Mouse (Mus musculus): ENCODE results near the gene Wfdc13.
"Not testable (repeated sequence)": the region's sequence is repeated elsewhere in the genome, so short reads cannot be mapped to it uniquely, and the experiment has no call there.

Gene Wfdc13

DNA sequence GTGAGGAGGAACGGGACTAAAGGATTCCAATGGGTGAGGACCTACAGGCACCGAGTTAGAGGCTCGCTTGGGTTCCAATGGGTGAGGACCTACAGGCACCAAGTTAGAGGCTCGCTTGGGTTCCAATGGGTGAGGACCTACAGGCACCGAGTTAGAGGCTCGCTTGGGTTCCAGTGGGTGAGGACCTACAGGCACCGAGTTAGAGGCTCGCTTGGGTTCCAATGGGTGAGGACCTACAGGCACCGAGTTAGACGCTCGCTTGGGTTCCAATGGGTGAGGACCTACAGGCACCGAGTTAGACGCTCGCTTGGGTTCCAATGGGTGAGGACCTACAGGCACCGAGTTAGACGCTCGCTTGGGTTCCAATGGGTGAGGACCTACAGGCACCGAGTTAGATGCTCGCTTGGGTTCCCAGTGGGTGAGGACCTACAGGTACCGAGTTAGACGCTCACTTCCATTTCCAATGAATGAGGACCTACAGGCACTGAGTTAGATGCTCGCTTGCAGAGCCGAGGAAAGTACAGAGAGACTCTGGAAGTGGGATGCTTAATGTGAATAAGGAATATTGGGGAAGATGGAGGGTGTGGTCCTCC, 31.4 kb downstream of the Wfdc13 start:
- DNase-seq = not testable (repeated sequence)

DNA sequence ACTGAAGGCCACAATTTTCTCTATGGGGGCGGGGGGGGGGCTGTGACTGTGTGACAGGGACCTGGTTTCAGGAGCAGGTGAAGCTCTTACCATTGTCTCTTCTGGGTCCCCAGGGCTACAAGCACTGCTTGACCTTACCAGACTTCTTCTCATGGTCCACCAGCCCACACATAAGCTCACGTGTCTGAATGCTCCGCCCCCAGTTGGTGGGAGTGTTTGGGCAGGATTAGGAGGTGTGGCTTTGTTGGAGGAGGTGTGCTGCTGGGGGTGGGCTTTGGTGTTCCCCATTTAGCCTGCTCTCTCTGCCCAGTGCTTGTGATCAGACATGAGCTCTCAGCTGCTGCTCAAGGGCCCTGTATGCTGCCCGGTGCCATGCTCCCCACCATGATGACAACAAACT, 38.4 kb downstream of the Wfdc13 start:
- no peak for DNase-seq

DNA sequence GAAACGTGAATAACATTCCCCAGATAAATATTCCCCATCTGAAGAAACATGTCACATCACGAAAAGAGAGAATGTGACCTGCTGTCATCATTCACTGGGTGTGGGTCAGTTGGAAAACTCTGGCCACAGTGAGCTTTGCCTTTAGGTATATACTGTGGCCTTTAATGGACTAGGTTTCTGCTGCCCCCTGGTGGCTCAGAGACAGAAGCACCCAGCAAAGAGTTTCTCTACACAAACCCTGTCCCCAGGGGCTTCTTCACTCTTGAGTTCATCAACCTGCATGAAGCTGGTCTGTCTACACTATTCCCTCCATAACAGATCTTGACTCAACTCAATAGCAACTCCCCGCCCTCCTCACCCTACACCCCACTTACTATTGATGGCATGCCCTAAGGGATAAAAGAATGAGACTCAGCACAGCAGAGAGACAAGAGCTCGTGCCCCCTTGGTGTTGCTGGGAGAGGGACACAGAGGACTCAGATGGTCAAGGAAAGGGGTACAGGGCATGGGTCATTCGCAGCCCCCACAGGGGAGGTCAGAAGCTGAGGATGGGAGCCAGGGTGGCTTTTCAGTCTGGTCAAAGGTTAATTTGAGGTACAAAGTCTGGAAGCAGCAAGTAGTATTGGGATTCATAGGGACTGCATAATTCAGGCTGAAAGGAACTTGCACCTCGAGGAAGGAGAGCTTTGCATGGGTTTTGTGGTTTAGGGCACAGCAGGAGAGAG, 41.1 kb downstream of the Wfdc13 start:
- DNase-seq = peak; percentile 33

DNA sequence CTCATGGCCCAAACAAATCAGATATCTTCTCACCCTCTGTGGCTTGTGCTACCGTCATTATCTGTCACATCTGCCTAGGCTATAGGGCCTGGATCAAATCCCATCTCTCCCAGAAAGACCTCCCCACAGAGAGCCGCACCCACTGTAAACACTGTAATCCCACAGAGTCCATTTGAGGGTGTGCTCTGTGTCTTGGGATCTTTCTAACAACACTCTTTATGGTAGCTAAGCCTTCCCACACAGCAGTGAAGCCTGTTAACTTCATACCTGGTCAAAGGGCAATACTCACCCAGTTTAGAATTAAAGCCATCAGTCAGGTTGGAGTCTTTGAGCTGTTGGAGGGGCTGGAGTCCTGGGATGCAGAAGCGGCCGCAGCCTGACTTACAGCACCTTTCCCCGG, 46.8 kb downstream of the Wfdc13 start:
- no peak for DNase-seq

DNA sequence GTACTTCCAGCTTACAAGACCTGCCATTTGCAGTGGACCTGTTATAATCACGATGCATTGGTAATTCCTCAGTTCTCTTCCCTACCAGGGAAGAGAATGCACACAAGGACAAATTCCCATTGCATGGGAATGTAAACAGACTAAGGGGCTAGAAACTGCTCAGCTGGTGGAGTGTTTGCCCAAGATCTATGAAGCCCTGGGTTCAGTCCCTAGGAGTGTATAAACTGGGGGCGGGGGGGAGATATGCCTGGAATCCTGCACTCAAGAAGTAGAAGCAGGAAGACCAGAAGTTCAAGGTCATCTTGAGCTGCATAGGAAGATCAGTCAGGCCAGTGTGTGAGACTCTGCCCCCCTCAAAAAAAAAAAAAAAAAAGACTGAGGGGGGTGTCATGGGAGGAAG, 48.4 kb downstream of the Wfdc13 start:
- no peak for DNase-seq

DNA sequence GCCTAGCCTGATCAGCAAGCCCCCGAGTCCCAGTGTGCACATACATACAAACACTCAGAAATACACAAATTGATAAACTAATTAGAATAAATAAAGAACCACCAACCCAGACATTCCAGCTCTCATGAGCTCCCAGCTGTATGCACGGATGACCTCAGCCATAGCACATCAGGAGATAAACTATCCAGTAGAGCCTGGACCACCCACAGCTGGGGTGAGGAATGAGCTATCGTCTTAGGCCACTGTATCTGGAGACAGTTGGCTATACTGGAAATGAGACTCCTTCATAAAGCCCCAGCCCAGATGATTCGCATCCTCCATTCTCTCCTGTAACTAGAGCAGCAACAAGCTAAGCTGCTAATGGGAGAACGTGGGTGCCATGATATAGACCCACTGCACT, 49.9 kb downstream of the Wfdc13 start:
- DNase-seq = no peak

DNA sequence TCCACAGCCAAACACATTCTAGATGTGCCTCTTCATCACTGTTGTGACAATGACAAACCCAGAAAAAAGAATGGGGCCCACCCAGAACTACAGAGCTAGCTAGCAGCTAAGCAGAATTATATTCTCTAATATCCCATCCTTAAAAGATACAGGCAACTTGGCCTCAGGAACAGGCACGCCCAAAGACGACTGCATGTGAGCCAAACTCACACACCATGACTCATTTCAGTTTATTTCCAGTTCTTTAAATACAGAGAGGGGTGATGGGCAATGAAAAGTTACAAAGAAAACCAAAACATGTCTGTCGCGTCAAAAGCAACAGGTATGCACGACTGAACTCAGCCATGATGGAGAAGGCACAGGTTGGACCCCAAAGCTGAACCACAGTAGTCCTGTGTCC, 50.5 kb downstream of the Wfdc13 start:
- DNase-seq = no peak

Measured in layer of hippocampus, adult 9-11 months (tissue).